Mouse (Mus musculus) ES-Bruce4 (cell line): ENCODE data around the gene Kdm5b.

Source experiments
- CTCF ChIP-seq: IDR thresholded peaks from one replicate; pipeline ENCODE4 v1.8.1; 2011; ENCODE audit warnings: low read depth, low read length
- EP300 ChIP-seq: IDR thresholded peaks from 2 replicates; pipeline ENCODE4 v1.6.1; 2011; ENCODE audit warnings: low read depth, low read length; ENCODE audit not compliant: insufficient read depth
- POLR2A ChIP-seq: IDR thresholded peaks from one replicate; pipeline ENCODE4 v1.8.1; 2011; ENCODE audit warnings: low read length; ENCODE audit not compliant: insufficient read depth

DNA sequence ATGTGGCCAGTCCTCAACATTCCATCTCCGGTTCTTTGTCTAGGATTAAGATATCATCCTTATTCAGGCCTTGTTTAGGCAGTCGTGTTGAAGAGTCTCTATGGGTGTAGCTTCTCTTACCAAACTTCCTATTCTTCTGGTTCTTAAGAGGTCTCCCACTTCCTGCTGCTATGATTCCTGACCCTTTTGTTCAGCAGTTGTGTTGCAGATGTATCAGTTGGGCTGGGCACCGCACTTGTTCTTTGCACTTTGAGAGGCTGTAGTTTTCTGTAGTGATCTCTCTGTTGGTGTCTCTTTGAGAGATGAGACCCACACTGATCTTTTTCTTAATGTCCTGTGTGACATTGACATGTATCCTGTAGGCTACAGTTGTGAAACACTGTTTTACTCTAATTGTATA is 10.7 kb downstream of the Kdm5b start:
- TF ChIP-seq EP300: no peak; the same call in 1 of the 2 replicates
- no peak for TF ChIP-seq POLR2A
- no peak for TF ChIP-seq CTCF
